Mouse (Mus musculus): ENCODE results near the gene Zfp706. TPM values are rescaled to one million over a fixed set of nuclear protein-coding genes. Genes with fewer than 3 reads are reported as not detected.

Zfp706 gene
- polyA plus RNA-seq, 1 experiment = 199 TPM

DNA sequence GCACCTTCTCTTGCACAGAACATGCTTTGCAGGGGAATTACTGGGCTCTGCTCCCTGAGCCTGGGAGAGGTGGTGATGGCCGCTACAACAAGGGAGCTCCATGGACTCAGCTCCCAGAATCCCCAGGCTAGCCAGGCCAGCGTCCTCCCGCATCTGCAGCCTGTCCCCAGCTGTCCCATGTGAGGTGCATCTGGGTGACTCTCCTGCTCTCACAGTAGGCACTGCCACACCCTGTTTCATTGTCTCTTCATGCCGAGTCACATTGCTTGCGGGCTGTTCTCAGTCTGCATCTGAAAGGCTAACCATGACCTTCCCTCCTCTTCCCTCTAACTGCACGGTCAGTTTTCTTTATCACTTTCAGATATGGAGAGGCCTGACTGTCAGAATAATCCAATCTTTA, 34.3 kb downstream of the Zfp706 start:
- no peaks in the 10 kb centered on the region for H3K27me3 ChIP-seq (ENCODE audit: control insufficient read depth, insufficient read depth, insufficient read length)
- H3K4me2 ChIP-seq (ENCODE audit: low read depth) = no peak overlapping the region
- no peak overlapping the region for H3ac ChIP-seq (ENCODE audit: control insufficient read depth, insufficient read length)
- no peaks in the 10 kb centered on the region for H3K79me2 ChIP-seq (ENCODE audit: control insufficient read depth, insufficient read depth)
- no peak overlapping the region for H3K4me3 ChIP-seq
- H3K36me3 ChIP-seq (ENCODE audit: control insufficient read depth, insufficient read depth) = no peaks in the 10 kb centered on the region
- TF ChIP-seq MYOG (IDR thresholded peaks at IDR 0.05; ENCODE audit: control insufficient read depth in 1 of 3, insufficient read depth in 1 of 3, insufficient read length in 2 of 3, low read depth in 2 of 3) (peak in 1 of 3 experiments; percentile 64), TCF3 (IDR thresholded peaks at IDR 0.05; ENCODE audit: insufficient read length, low read depth) (no peak), SRF (IDR thresholded peaks at IDR 0.05; ENCODE audit: control insufficient read depth, insufficient read length, low read depth) (no peak), USF1 (IDR thresholded peaks at IDR 0.05; ENCODE audit: low read depth) (no peak), MYOD1 (IDR thresholded peaks at IDR 0.05; ENCODE audit: control insufficient read depth in 1 of 3, insufficient read length in 2 of 3, low read depth in 2 of 3) (peak in 1 of 3 experiments; percentile 56), CEBPB (IDR thresholded peaks at IDR 0.05; ENCODE audit: insufficient read depth, poor library complexity, severe bottlenecking) (no peak), E2F4 (IDR thresholded peaks at IDR 0.05; ENCODE audit: insufficient read depth) (no peak)

DNA sequence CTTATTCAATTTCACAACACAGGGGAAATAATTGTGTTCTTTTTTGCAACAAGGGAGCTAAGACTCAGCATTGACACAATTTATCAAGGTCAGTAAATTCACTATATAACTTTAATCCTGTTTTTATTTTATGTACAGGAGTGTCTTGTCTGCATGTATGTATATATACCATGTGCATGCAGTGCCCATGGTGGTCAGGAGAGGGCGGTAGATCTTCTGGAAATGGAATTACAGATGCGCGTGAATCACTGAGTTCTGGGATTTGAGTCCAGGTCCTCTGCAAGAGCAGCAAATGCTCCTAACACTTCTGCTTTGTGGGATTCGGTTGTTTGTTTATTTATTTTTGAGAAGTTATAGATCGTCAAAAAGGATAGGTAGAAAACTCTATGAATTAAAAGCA, 37.8 kb downstream of the Zfp706 start:
- TF ChIP-seq TCF12 (IDR thresholded peaks at IDR 0.05; ENCODE audit: insufficient read depth, poor library complexity, severe bottlenecking) (no peak), CEBPB (IDR thresholded peaks at IDR 0.05; ENCODE audit: insufficient read depth, poor library complexity, severe bottlenecking) (no peak), POLR2AphosphoS2 (IDR thresholded peaks at IDR 0.05; ENCODE audit: insufficient read length, low read depth) (no peak), USF1 (IDR thresholded peaks at IDR 0.05; ENCODE audit: low read depth) (no peak), MYOG (IDR thresholded peaks at IDR 0.05; ENCODE audit: control insufficient read depth in 1 of 3, insufficient read depth in 1 of 3, insufficient read length in 2 of 3, low read depth in 2 of 3) (no peak), MAX (IDR thresholded peaks at IDR 0.05; ENCODE audit: low read depth) (no peak), MYOD1 (IDR thresholded peaks at IDR 0.05; ENCODE audit: control insufficient read depth in 1 of 3, insufficient read length in 2 of 3, low read depth in 2 of 3) (no peak), REST (IDR thresholded peaks at IDR 0.05; ENCODE audit: insufficient read depth, insufficient read length) (no peak), POLR2A (IDR thresholded peaks at IDR 0.05; ENCODE audit: insufficient read length, low read depth) (no peak), SRF (IDR thresholded peaks at IDR 0.05; ENCODE audit: control insufficient read depth, insufficient read length, low read depth) (no peak), TCF3 (IDR thresholded peaks at IDR 0.05; ENCODE audit: insufficient read length, low read depth) (no peak), E2F4 (IDR thresholded peaks at IDR 0.05; ENCODE audit: insufficient read depth) (no peak)

DNA sequence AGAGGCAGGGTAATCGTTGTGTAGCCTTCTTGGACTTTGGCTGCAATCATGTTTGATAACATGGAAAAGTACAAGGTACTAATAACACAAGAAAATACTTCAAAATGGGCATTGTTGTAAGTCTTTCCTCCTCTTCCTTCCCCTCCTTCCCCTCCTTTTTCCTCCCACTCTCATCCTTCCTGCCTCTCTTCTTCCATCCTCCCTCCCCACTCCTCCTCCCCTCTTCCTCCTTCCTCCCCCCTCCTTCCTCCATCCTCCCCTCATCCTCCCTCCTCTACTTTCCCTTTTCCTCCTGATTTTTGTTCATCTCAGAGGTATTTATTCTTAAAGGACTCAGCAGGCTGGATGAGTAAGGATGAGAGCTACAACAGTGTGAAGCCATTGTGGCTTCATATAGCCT, 39.3 kb downstream of the Zfp706 start:
- TF ChIP-seq TCF12 (IDR thresholded peaks at IDR 0.05; ENCODE audit: insufficient read depth, poor library complexity, severe bottlenecking) = no peak
- TF ChIP-seq USF1 (IDR thresholded peaks at IDR 0.05; ENCODE audit: low read depth) = no peak
- TF ChIP-seq MYOG (IDR thresholded peaks at IDR 0.05; ENCODE audit: control insufficient read depth in 1 of 3, insufficient read depth in 1 of 3, insufficient read length in 2 of 3, low read depth in 2 of 3) = no peak
- no peak for TF ChIP-seq POLR2AphosphoS2 (IDR thresholded peaks at IDR 0.05; ENCODE audit: insufficient read length, low read depth)
- TF ChIP-seq TCF3 (IDR thresholded peaks at IDR 0.05; ENCODE audit: insufficient read length, low read depth) = no peak
- no peak for TF ChIP-seq REST (IDR thresholded peaks at IDR 0.05; ENCODE audit: insufficient read depth, insufficient read length)
- H3K4me2 ChIP-seq (ENCODE audit: low read depth) = no peak overlapping the region

More for the DNA sequence above, 37.8 kb downstream of the Zfp706 start:
- Histone ChIP-seq H3ac (ENCODE audit: control insufficient read depth, insufficient read length) (no peak overlapping the region), H3K27me3 (ENCODE audit: control insufficient read depth, insufficient read depth, insufficient read length) (no peaks in the 10 kb centered on the region), H3K36me3 (ENCODE audit: control insufficient read depth, insufficient read depth) (no peaks in the 10 kb centered on the region), H3K4me2 (ENCODE audit: low read depth) (no peak overlapping the region), H3K4me3 (no peak overlapping the region), H3K79me2 (ENCODE audit: control insufficient read depth, insufficient read depth) (no peaks in the 10 kb centered on the region)

DNA sequence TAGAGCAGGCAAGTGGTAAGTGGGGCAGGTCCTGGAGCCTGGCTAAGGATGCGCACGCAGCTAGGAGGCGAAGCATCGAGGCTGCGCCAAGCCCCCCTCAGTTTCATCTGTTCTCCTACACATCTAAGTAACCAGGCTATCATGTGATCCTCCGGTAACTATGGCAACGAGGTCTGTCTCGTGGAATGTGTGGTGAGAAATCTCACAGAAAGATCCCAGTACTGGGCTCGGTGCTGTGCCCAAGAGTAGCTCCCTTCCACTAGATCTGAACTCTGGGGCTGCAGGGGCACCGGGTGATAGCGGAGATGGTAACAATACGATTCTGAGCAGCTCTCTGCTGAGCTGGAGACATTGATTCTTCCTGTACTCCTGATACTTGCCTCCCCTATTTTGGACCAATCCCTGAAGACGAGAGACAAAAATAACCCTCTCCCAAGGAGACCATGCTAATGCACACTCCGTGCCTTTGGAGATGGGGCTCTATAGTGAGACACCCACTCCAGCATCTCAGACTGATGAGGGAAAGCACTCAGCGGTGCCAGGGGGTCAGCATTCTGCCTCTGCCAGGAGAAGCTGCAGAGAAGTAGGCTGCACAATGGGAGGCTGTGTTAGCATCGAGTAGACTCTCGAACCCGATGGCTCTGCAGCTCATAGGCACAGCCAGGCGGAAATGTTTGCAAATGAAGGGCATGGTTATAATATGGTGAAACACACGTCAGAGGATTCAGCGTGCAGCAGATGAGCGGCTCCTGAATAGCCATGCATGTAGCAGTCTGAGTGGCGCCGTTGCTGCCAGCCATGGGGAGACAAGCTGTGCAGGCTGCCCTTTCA, 40.0 kb downstream of the Zfp706 start:
- H3K79me2 ChIP-seq (ENCODE audit: control insufficient read depth, insufficient read depth) = no peaks in the 10 kb centered on the region
- H3ac ChIP-seq (ENCODE audit: control insufficient read depth, insufficient read length) = no peak overlapping the region
- H3K27me3 ChIP-seq (ENCODE audit: control insufficient read depth, insufficient read depth, insufficient read length) = no peaks in the 10 kb centered on the region
- no peak for TF ChIP-seq MAX (IDR thresholded peaks at IDR 0.05; ENCODE audit: low read depth)
- TF ChIP-seq E2F4 (IDR thresholded peaks at IDR 0.05; ENCODE audit: insufficient read depth) = no peak
- no peak for TF ChIP-seq SRF (IDR thresholded peaks at IDR 0.05; ENCODE audit: control insufficient read depth, insufficient read length, low read depth)
- no peak for TF ChIP-seq CEBPB (IDR thresholded peaks at IDR 0.05; ENCODE audit: insufficient read depth, poor library complexity, severe bottlenecking)
- TF ChIP-seq MYOG (IDR thresholded peaks at IDR 0.05; ENCODE audit: control insufficient read depth in 1 of 3, insufficient read depth in 1 of 3, insufficient read length in 2 of 3, low read depth in 2 of 3) = no peak
- TF ChIP-seq TCF3 (IDR thresholded peaks at IDR 0.05; ENCODE audit: insufficient read length, low read depth) = no peak
- no peak for TF ChIP-seq USF1 (IDR thresholded peaks at IDR 0.05; ENCODE audit: low read depth)
- no peak for TF ChIP-seq POLR2AphosphoS2 (IDR thresholded peaks at IDR 0.05; ENCODE audit: insufficient read length, low read depth)
- TF ChIP-seq TCF12 (IDR thresholded peaks at IDR 0.05; ENCODE audit: insufficient read depth, poor library complexity, severe bottlenecking) = no peak
- peak overlapping the region; percentile 2 for H3K4me2 ChIP-seq (ENCODE audit: low read depth)
- no peak overlapping the region for H3K4me3 ChIP-seq
- H3K36me3 ChIP-seq (ENCODE audit: control insufficient read depth, insufficient read depth) = no peaks in the 10 kb centered on the region

More for the DNA sequence above, 39.3 kb downstream of the Zfp706 start:
- Histone ChIP-seq H3K79me2 (ENCODE audit: control insufficient read depth, insufficient read depth) (no peaks in the 10 kb centered on the region), H3K27me3 (ENCODE audit: control insufficient read depth, insufficient read depth, insufficient read length) (no peaks in the 10 kb centered on the region), H3ac (ENCODE audit: control insufficient read depth, insufficient read length) (no peak overlapping the region), H3K36me3 (ENCODE audit: control insufficient read depth, insufficient read depth) (no peaks in the 10 kb centered on the region), H3K4me3 (no peak overlapping the region)

DNA sequence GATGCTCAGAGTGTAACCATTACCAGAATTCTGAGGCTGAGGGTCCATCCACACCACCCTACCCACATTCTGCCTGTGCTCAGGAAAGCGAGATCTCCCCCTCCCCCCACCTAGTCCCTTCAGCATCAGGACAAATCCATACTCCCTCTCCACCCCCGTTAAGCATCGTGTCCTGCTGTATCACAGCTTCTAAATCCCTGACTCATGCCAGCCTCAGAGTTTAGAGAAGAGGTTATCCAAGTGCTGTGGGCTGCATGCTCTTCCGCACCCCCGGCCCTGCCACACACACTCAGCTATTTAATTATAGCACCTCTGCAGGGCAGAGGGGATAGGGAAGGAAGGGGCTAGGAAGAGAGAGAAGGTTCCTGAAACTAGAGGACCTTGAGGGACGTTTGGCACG, 40.6 kb downstream of the Zfp706 start:
- Histone ChIP-seq H3K79me2 (ENCODE audit: control insufficient read depth, insufficient read depth) (no peaks in the 10 kb centered on the region), H3K27me3 (ENCODE audit: control insufficient read depth, insufficient read depth, insufficient read length) (no peaks in the 10 kb centered on the region), H3ac (ENCODE audit: control insufficient read depth, insufficient read length) (no peak overlapping the region), H3K4me3 (no peak overlapping the region), H3K4me2 (ENCODE audit: low read depth) (peak overlapping the region; percentile 2), H3K36me3 (ENCODE audit: control insufficient read depth, insufficient read depth) (no peaks in the 10 kb centered on the region)
- no peak for TF ChIP-seq TCF3 (IDR thresholded peaks at IDR 0.05; ENCODE audit: insufficient read length, low read depth)
- no peak for TF ChIP-seq MYOG (IDR thresholded peaks at IDR 0.05; ENCODE audit: control insufficient read depth in 1 of 3, insufficient read depth in 1 of 3, insufficient read length in 2 of 3, low read depth in 2 of 3)
- TF ChIP-seq MYOD1 (IDR thresholded peaks at IDR 0.05; ENCODE audit: control insufficient read depth in 1 of 3, insufficient read length in 2 of 3, low read depth in 2 of 3) = no peak
- no peak for TF ChIP-seq POLR2A (IDR thresholded peaks at IDR 0.05; ENCODE audit: insufficient read length, low read depth)
- TF ChIP-seq USF1 (IDR thresholded peaks at IDR 0.05; ENCODE audit: low read depth) = no peak
- no peak for TF ChIP-seq CEBPB (IDR thresholded peaks at IDR 0.05; ENCODE audit: insufficient read depth, poor library complexity, severe bottlenecking)
- no peak for TF ChIP-seq E2F4 (IDR thresholded peaks at IDR 0.05; ENCODE audit: insufficient read depth)
- TF ChIP-seq MAX (IDR thresholded peaks at IDR 0.05; ENCODE audit: low read depth) = no peak
- TF ChIP-seq TCF12 (IDR thresholded peaks at IDR 0.05; ENCODE audit: insufficient read depth, poor library complexity, severe bottlenecking) = no peak
- TF ChIP-seq POLR2AphosphoS2 (IDR thresholded peaks at IDR 0.05; ENCODE audit: insufficient read length, low read depth) = no peak
- TF ChIP-seq SRF (IDR thresholded peaks at IDR 0.05; ENCODE audit: control insufficient read depth, insufficient read length, low read depth) = no peak
- TF ChIP-seq REST (IDR thresholded peaks at IDR 0.05; ENCODE audit: insufficient read depth, insufficient read length) = no peak

All from myocyte (in vitro differentiated cells).